Mouse (Mus musculus): ENCODE measurements at regions not wholly inside any gene's neighbourhood (a gene's known extent, or its start where the extent isn't known, plus 50 kb on each side); places are given as distances from the start of the nearest gene placed in this dataset.

GRCm38 (mm10) chr14:62003013-62003781 lies 289.2 kb upstream of the Rnaseh2b start:
- peak; percentile 79 for DNase-seq

- no peak for DNase-seq
These were observed 288.6 kb upstream of the Rnaseh2b start for GRCm38 (mm10) chr14:62003797-62004196.

GRCm38 (mm10) chr14:62008707-62009106 lies 283.7 kb upstream of the Rnaseh2b start:
- DNase-seq = no peak

- no peak for DNase-seq
These were observed 273.6 kb upstream of the Rnaseh2b start for GRCm38 (mm10) chr14:62018804-62019203.

- no peak for DNase-seq
These were observed 271.4 kb upstream of the Rnaseh2b start for GRCm38 (mm10) chr14:62020996-62021395.

GRCm38 (mm10) chr14:62022193-62022592 lies 270.2 kb upstream of the Rnaseh2b start:
- DNase-seq = no peak

- peak; percentile 45 for DNase-seq
These were observed 269.4 kb upstream of the Rnaseh2b start for GRCm38 (mm10) chr14:62023022-62023421.

GRCm38 (mm10) chr14:62027751-62028279 lies 264.6 kb upstream of the Rnaseh2b start:
- no peak for DNase-seq

GRCm38 (mm10) chr14:62030059-62030458 lies 262.3 kb upstream of the Rnaseh2b start:
- no peak for DNase-seq

GRCm38 (mm10) chr14:62033661-62034060 lies 258.7 kb upstream of the Rnaseh2b start:
- no peak for DNase-seq

- DNase-seq = no peak
These were observed 257.7 kb upstream of the Rnaseh2b start for GRCm38 (mm10) chr14:62034664-62035063.

GRCm38 (mm10) chr14:62035416-62035815 lies 257.0 kb upstream of the Rnaseh2b start:
- DNase-seq = no peak

- no peak for DNase-seq
These were observed 254.9 kb upstream of the Rnaseh2b start for GRCm38 (mm10) chr14:62037514-62037913.

- DNase-seq = no peak
These were observed 254.5 kb upstream of the Rnaseh2b start for GRCm38 (mm10) chr14:62037917-62038316.

GRCm38 (mm10) chr14:62042305-62043116 lies 249.9 kb upstream of the Rnaseh2b start:
- DNase-seq = peak; percentile 74

- no peak for DNase-seq
These were observed 249.3 kb upstream of the Rnaseh2b start for GRCm38 (mm10) chr14:62043117-62043422.

- no peak for DNase-seq
These were observed 241.4 kb upstream of the Rnaseh2b start for GRCm38 (mm10) chr14:62050941-62051340.

- DNase-seq = no peak
These were observed 240.5 kb upstream of the Rnaseh2b start for GRCm38 (mm10) chr14:62051923-62052322.

- DNase-seq = no peak
These were observed 239.4 kb upstream of the Rnaseh2b start for GRCm38 (mm10) chr14:62053004-62053403.

- no peak for DNase-seq
These were observed 235.3 kb upstream of the Rnaseh2b start for GRCm38 (mm10) chr14:62057096-62057495.

GRCm38 (mm10) chr14:62058100-62058499 lies 234.3 kb upstream of the Rnaseh2b start:
- DNase-seq = no peak

GRCm38 (mm10) chr14:62071140-62071539 lies 221.2 kb upstream of the Rnaseh2b start:
- DNase-seq = no peak

- no peak for DNase-seq
These were observed 208.3 kb upstream of the Rnaseh2b start for GRCm38 (mm10) chr14:62084047-62084446.

GRCm38 (mm10) chr14:62088174-62088573 lies 204.2 kb upstream of the Rnaseh2b start:
- no peak for DNase-seq
